Mouse (Mus musculus) heart, postnatal 0 days (tissue): ENCODE data around the gene Zfp655.
"Not testable (repeated sequence)": the region's sequence is repeated elsewhere in the genome, so short reads cannot be mapped to it uniquely, and the experiment has no call there.

ENCODE experiments used
- CTCF ChIP-seq: IDR thresholded peaks from 2 replicates; pipeline ENCODE4 v1.5.1; 2016; ENCODE audit warnings: antibody characterized with exemption, control low read depth, low read depth
- EP300 ChIP-seq: IDR thresholded peaks from 2 replicates; pipeline ENCODE4 v1.6.1; 2016; ENCODE audit warnings: antibody characterized with exemption, low read depth

DNA sequence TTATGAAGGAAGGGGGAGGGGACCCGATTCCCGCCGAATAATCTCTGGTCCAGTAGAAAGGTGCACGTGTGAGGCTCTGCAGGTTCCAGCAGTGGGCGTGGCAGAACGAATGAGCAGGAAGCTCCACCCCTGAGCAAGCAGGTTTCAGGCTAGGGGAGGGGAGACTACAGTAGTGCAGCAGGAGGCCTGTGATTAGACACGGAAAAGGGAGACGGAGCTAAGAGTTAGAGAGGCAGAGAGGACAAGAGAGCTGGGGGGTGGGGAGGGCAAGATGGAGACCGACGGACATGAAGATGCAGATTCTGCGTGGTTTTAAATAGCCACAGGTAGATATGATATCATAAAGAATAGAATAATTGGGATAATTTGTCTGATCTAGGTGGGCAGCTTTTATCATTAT, 23.1 kb upstream of the Zfp655 start:
- TF ChIP-seq EP300, CTCF: not testable (repeated sequence)
